Mouse (Mus musculus) G1E (cell line): ENCODE measurements around the gene 2010111I01Rik. TPM values are rescaled to one million over a fixed set of nuclear protein-coding genes. Genes with fewer than 3 reads are reported as not detected.

Source experiments
- ATAC-seq: 2 replicates; pipeline ENCODE4 v1.8.0; 2016; ENCODE audit warnings: mild to moderate bottlenecking; ENCODE audit not compliant: insufficient number of reproducible peaks, poor library complexity, low FRiP score, severe bottlenecking; ENCODE audit errors: extremely low read depth
- DNase-seq: peaks from one replicate; pipeline ENCODE4 v3.0.0; 2012; ENCODE audit warnings: low spot score
- H3K27me3 ChIP-seq: 2 replicates; pipeline ENCODE4 v1.6.1; 2012; ENCODE audit warnings: mild to moderate bottlenecking, low read length, inconsistent platforms; ENCODE audit not compliant: insufficient read depth
- H3K36me3 ChIP-seq: replicated peaks from 2 replicates; pipeline ENCODE3; 2012; ENCODE audit warnings: mild to moderate bottlenecking, inconsistent platforms
- H3K4me1 ChIP-seq: 2 replicates; pipeline ENCODE4 v1.6.1; 2012; ENCODE audit warnings: low read depth, low read length, inconsistent platforms, mixed read lengths; ENCODE audit not compliant: insufficient read depth
- H3K4me3 ChIP-seq: 2 replicates; pipeline ENCODE4 v1.5.1; 2012; ENCODE audit warnings: low read depth, mild to moderate bottlenecking, inconsistent platforms, low read length, moderate library complexity, mixed read lengths
- H3K9me3 ChIP-seq: replicated peaks from 2 replicates; pipeline ENCODE4 v1.6.1; 2012; ENCODE audit warnings: inconsistent platforms
- CTCF ChIP-seq: IDR thresholded peaks from 2 replicates; pipeline ENCODE4 v1.5.1; 2012; ENCODE audit warnings: low read depth, low read length, inconsistent platforms, mixed read lengths
- GATA1 ChIP-seq: IDR thresholded peaks from 2 replicates; pipeline ENCODE4 v1.6.1; 2012; ENCODE audit warnings: borderline replicate concordance, low read length, inconsistent platforms, mixed read lengths
- GATA2 ChIP-seq: IDR thresholded peaks from 2 replicates; pipeline ENCODE4 v1.6.1; 2012; ENCODE audit warnings: low read depth, low read length, inconsistent platforms, borderline replicate concordance
- POLR2AphosphoS5 ChIP-seq: IDR thresholded peaks from 2 replicates; pipeline ENCODE4 v1.6.1; 2012; ENCODE audit warnings: low read depth, low read length, inconsistent platforms; ENCODE audit not compliant: insufficient replicate concordance
- TAL1 ChIP-seq: conservative IDR thresholded peaks from 2 replicates; pipeline ENCODE4 v1.6.1; 2012; ENCODE audit warnings: low read depth, low read length, inconsistent platforms, mixed read lengths
- polyA plus RNA-seq: library from polyadenylated mRNA; stranded (reverse); fragments of >175 nt; gene quantifications from 2 replicates; pipeline ENCODE4 v1.2.3, GENCODE M21; 2012
- total RNA-seq, 2 experiments: library from RNA; stranded (forward) in 1 of 2; stranded (reverse) in 1 of 2; fragments of 200-1000 nt in 1 of 2; fragments of >200 nt in 1 of 2; fragmentation: Nextera tagmentation in 1 of 2; gene quantifications; 2 replicates each; pipeline ENCODE4 v1.2.3; 2014 to 2017

Gene 2010111I01Rik
- total and polyA plus RNA-seq, 3 experiments = 14.7 to 57.2 (median 22.2) TPM

DNA sequence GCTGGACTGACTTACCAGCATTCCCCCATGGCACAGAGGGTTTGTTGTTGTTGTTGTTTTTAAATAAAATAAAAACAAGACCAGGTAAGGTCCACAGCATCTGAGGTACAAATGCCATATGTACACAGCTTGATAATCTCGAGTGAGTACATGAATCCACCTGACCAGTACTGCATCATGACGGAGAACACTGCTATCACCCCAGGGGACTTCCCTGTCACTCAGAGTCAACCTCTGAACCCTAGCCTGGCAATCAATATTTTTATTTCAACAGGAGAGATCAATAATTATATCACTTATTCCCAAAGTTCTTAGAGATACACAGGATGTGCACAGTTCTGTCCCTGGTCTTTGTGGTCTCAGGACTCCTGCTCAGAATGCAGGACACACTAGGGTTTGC lies 361.3 kb downstream of the 2010111I01Rik start:
- no peak for ATAC-seq
- Histone ChIP-seq H3K27me3 (no peaks in the 10 kb centered on the region), H3K36me3 (peaks cover 58% of the 10 kb centered on the region), H3K4me1 (peaks cover 11% of the 10 kb centered on the region), H3K9me3 (no peaks in the 10 kb centered on the region), H3K4me3 (no peak overlapping the region)
- TF ChIP-seq TAL1 (no peak), POLR2AphosphoS5 (no peak), GATA1 (no peak), CTCF (no peak), GATA2 (no peak)
- no peak for DNase-seq

DNA sequence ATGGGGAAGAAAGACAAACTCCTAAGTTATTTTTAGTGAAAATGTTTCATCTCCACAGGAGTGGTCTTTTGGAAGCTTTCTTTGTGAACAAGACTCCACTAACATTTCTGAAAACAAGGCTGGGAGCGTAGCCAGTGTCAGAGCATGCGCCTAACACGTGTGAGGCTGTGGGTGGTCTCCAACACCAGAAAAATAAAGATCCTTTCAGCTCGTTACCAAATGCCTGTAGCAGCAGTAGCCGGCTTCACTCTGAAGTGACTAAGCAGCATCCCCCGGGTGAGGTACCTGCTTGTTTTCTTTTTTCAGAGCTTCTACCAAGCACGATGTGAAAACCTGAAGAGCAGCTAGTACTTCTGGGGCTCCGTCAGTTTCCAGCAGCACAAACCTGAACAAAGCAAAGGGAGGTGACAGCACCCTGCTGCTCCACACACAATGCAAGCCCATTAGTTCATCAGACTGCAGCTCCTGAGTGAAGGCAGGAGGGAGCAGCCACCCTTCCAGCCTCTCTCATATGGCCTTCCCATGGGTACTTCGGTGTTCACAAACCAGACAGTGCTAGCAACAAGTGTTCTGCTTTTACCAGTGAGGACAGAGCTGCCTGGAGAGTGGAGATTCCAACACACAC lies 365.7 kb downstream of the 2010111I01Rik start:
- H3K9me3 ChIP-seq = no peaks in the 10 kb centered on the region
- no peak for ATAC-seq
- DNase-seq = no peak
- no peak overlapping the region for H3K4me3 ChIP-seq
- TF ChIP-seq POLR2AphosphoS5 = no peak
- TF ChIP-seq CTCF = no peak
- TF ChIP-seq GATA2 = no peak
- no peak for TF ChIP-seq TAL1
- no peak for TF ChIP-seq GATA1
- H3K4me1 ChIP-seq = peaks cover 2% of the 10 kb centered on the region
- no peaks in the 10 kb centered on the region for H3K27me3 ChIP-seq
- peaks cover 34% of the 10 kb centered on the region for H3K36me3 ChIP-seq

DNA sequence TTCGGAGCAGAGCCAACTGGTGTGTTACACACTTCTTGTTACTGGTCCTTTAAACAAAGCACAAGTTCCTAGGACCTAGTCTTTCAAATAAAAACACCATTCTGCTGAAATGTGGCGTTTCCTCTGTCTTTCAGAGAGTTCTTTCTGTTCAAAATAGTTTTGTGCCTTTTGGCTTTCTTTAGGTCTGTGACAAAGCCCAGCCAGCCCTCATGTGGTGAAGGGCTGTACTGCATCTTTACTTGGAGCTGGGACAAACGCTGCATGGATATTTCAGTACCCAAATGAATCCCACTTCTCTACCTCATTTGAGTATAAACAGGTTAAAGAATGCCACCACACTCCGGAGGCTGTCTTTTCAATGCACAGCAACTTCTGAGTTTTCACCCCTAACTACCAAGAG lies 366.7 kb downstream of the 2010111I01Rik start:
- no peak for ATAC-seq
- no peaks in the 10 kb centered on the region for H3K27me3 ChIP-seq
- H3K9me3 ChIP-seq = no peaks in the 10 kb centered on the region
- TF ChIP-seq POLR2AphosphoS5 (no peak), CTCF (peak; percentile 46; the same call in 1 of the 2 replicates)
- no peaks in the 10 kb centered on the region for H3K4me1 ChIP-seq
- peaks cover 35% of the 10 kb centered on the region for H3K36me3 ChIP-seq
- H3K4me3 ChIP-seq = no peak overlapping the region
- DNase-seq = peak; percentile 11

DNA sequence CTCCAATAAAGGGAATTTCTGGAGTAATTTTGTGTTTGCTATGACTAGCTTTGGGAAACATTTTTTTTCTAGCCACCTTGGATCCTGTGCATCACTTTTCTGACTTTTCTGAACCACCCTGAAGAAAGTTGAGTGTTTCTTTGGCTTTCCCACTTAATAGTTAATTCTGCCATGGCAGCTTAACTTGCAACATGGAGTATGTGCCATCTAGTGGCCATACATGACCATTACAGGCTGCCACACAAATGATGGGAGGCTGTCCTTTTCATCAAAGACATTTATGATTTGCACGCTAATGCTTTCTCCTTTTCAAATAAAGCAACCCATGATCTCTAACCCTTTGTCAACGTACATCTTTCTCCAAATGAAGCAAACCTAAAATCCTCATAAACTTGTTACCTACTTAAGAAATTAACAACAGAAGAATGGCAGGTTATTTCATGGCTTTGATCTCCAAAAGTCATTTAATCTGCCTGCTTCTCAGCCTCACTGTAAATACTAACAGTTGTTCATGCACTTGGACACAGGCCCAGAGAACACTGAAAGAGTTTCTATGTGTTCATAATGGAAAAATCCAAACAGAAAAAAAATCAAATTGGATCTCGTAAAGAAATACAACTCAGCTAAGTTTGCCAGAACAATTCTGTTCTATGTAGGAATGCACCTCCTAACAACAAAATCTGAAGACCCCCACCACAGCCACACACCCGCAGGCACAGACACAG lies 368.0 kb downstream of the 2010111I01Rik start:
- no peak overlapping the region for H3K4me3 ChIP-seq
- DNase-seq (peak; percentile 34), ATAC-seq (peak; percentile 58; the same call in 1 of the 2 replicates)
- H3K36me3 ChIP-seq = peaks cover 40% of the 10 kb centered on the region
- TF ChIP-seq TAL1 = no peak
- TF ChIP-seq CTCF = peak; percentile 91
- no peaks in the 10 kb centered on the region for H3K4me1 ChIP-seq
- no peaks in the 10 kb centered on the region for H3K9me3 ChIP-seq
- H3K27me3 ChIP-seq = no peaks in the 10 kb centered on the region

DNA sequence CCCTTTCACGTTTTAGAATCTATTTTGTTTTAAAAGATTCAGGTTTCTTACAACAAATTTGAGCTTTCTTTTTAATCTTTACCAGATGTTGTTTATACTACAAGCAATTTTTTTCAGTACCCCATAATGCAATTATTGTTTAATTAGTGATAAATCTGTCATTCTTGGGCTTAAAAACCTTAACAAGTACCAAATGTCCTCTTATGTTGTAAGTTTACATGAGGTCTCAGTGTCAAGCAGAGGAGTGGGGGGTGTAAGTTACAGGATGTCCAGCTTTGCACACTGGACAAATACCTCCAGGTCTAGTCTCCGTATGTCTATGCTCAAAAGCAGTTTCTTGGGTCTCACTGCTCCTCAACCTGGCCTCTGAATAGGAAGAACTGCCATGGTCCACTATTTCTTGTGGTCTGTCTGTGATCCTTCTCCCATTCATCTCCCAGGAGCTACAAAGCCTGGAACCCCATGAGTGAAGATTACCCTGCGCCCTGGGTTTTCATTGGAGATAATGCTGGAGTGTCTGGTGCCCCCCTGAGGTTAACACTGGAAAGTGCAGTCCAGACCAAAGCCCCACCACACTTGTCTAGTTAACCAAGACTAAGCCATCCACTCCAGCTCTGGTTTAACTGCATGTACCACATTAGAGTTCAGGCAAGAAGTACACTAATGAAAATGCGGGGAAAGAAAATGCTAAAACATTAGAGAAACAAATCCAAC lies 370.9 kb downstream of the 2010111I01Rik start:
- TF ChIP-seq GATA2 (no peak), CTCF (peak; percentile 59; the same call in 1 of the 2 replicates)
- Histone ChIP-seq H3K36me3 (peaks cover 23% of the 10 kb centered on the region), H3K9me3 (no peaks in the 10 kb centered on the region), H3K4me3 (no peak overlapping the region), H3K4me1 (no peaks in the 10 kb centered on the region), H3K27me3 (no peaks in the 10 kb centered on the region)
- DNase-seq (peak; percentile 14), ATAC-seq (peak; percentile 45; the same call in 1 of the 2 replicates)

DNA sequence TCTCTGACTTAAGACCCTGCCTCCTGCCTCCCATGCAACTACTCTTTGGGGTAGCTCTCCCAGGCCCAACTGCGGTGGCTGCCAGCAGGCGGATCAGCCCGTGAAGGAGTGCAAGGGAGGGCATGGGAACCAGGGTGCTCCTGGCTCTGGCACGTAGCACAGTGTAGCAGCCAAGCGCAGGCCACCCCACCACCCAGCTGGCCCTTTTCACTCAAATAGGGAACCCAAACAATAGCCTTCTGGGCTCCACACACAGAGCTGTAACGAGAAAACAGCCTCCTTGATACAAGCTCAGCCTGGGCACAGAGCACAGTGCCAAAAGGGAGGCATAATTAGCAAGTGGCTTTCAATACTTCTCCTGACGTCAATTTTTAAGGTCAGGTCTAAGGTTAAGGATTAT lies 371.6 kb downstream of the 2010111I01Rik start:
- Histone ChIP-seq H3K36me3 (peaks cover 25% of the 10 kb centered on the region), H3K27me3 (no peaks in the 10 kb centered on the region), H3K4me3 (no peak overlapping the region), H3K9me3 (no peaks in the 10 kb centered on the region), H3K4me1 (0 out of 2 replicates have a peak, but pooled peaks cover 2% of the 10 kb centered on the region)
- TF ChIP-seq CTCF (no peak), POLR2AphosphoS5 (no peak), GATA2 (no peak), TAL1 (no peak), GATA1 (no peak)
- ATAC-seq (no peak), DNase-seq (no peak)
